Mouse (Mus musculus) embryonic facial prominence, embryonic 15.5 days (tissue): ENCODE measurements around the gene Tmem259. TPM values are rescaled to one million over a fixed set of nuclear protein-coding genes. Genes with fewer than 3 reads are reported as not detected.
A peak's percentile ranks its signal among the peaks of the same experiment; 100 is the strongest.

Experiments used
- ATAC-seq: fragments of 200-750 bp; cut with Nextera tagmentation; 2 replicates; pipeline ENCODE4 v1.8.0; 2017; ENCODE audit warnings: low read depth, moderate TSS enrichment; ENCODE audit not compliant: insufficient number of reproducible peaks, low FRiP score, low TSS enrichment
- H3K27ac ChIP-seq: fragments of 300-500 bp; sonication (generic); replicated peaks from 2 replicates; pipeline ENCODE4 v1.5.1; 2015; ENCODE audit warnings: mild to moderate bottlenecking, inconsistent platforms
- H3K27me3 ChIP-seq: fragments of 300-500 bp; sonication (generic); 2 replicates; pipeline ENCODE4 v1.6.1; 2015; ENCODE audit warnings: inconsistent platforms
- H3K36me3 ChIP-seq: fragments of 300-500 bp; sonication (generic); 2 replicates; pipeline ENCODE4 v1.6.1; 2015; ENCODE audit warnings: mild to moderate bottlenecking, inconsistent platforms
- H3K4me1 ChIP-seq: fragments of 300-500 bp; sonication (generic); 2 replicates; pipeline ENCODE4 v1.6.1; 2015; ENCODE audit warnings: inconsistent platforms
- H3K4me2 ChIP-seq: fragments of 300-500 bp; sonication (generic); replicated peaks from 2 replicates; pipeline ENCODE4 v1.6.1; 2015; ENCODE audit warnings: mild to moderate bottlenecking, inconsistent platforms
- H3K4me3 ChIP-seq: fragments of 300-500 bp; sonication (generic); replicated peaks from 2 replicates; pipeline ENCODE4 v1.5.1; 2015; ENCODE audit warnings: mild to moderate bottlenecking, inconsistent platforms
- H3K9ac ChIP-seq: fragments of 300-500 bp; sonication (generic); 2 replicates; pipeline ENCODE4 v1.6.1; 2015; ENCODE audit warnings: inconsistent platforms
- H3K9me3 ChIP-seq: fragments of 300-500 bp; sonication (generic); replicated peaks from 2 replicates; pipeline ENCODE4 v1.6.1; 2016; ENCODE audit warnings: inconsistent platforms
- WGBS: fragments of 180-500 bp; shearing (Covaris S2); methylation state at CpG from one replicate; pipeline ENCODE4 v1.1.7; 2015; 5-methylcytosine and 5-hydroxymethylcytosine counted together
- polyA plus RNA-seq: library from polyadenylated mRNA; unstranded; fragments of >200 nt; fragmentation: Nextera tagmentation; extraction: Ambion mirVana; gene quantifications from 2 replicates; pipeline ENCODE4 v1.2.1, GENCODE M21; 2015

The Tmem259 gene
- polyA plus RNA-seq, 1 experiment from 2014 or later: 23.9 TPM

DNA sequence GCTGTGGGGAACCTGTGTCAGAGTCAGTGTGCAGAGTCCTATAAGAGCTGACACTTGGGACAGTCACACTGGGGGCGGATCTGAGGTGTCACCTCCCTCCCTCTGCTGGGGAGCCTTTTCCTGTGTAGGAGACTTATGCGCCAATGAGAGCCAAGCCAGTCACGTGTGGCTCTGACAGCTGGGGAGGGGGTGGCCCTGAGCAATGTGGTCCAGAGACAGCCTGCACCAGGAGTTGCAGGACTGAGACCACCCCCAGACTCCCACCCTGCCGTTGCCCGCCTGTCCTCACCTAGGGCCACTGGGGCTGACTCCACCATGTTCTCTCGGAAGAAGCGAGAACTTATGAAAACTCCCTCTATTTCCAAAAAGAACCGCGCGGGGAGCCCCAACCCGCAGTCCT, 32.4 kb upstream of the Tmem259 start, which contains the start of gene Arhgap45:
Gene Arhgap45, plus strand, starts transcription at position 143 of the 400 bp plus-strand sequence.
- 70% methylated on average over 11 of the region's 11 CpGs for WGBS
- H3K4me3 ChIP-seq: no peak within 1 kb of the TSS
- no peak within 1 kb of the TSS for H3K9ac ChIP-seq
- no peak for ATAC-seq
- H3K36me3 ChIP-seq: peaks cover 3% of the 10 kb centered on the region; the same call in 1 of the 2 replicates
- H3K27me3 ChIP-seq: peaks cover 45% of the 10 kb centered on the region
- H3K4me1 ChIP-seq: peaks cover 28% of the 10 kb centered on the region
- no peaks in the 10 kb centered on the region for H3K9me3 ChIP-seq
- no peak within 1 kb of the TSS for H3K4me2 ChIP-seq
- no peak within 1 kb of the TSS for H3K27ac ChIP-seq

- peaks cover 7% of the 10 kb centered on the region for H3K9me3 ChIP-seq
- no peak overlapping the region for H3K9ac ChIP-seq
- no peak overlapping the region for H3K4me2 ChIP-seq
- 72% methylated on average over 10 of the region's 10 CpGs for WGBS
- no peak for ATAC-seq
- peaks cover 26% of the 10 kb centered on the region for H3K4me1 ChIP-seq
- H3K4me3 ChIP-seq: no peak overlapping the region
- H3K36me3 ChIP-seq: peaks cover 13% of the 10 kb centered on the region
- no peak overlapping the region for H3K27ac ChIP-seq
- peaks cover 45% of the 10 kb centered on the region for H3K27me3 ChIP-seq
These were observed 31.5 kb upstream of the Tmem259 start for GRCm38 (mm10) chr10:80015583-80015982.

- WGBS: 15% methylated on average over 28 of the region's 28 CpGs
These were observed 30.6 kb upstream of the Tmem259 start for GRCm38 (mm10) chr10:80014484-80015290.

GRCm38 (mm10) chr10:80013609-80014008, 29.5 kb upstream of the Tmem259 start:
- Histone ChIP-seq H3K4me3 (no peak overlapping the region), H3K27ac (no peak overlapping the region), H3K9ac (no peak overlapping the region), H3K27me3 (peaks cover 40% of the 10 kb centered on the region), H3K36me3 (peaks cover 28% of the 10 kb centered on the region), H3K9me3 (peaks cover 9% of the 10 kb centered on the region), H3K4me1 (peaks cover 7% of the 10 kb centered on the region), H3K4me2 (no peak overlapping the region)
- ATAC-seq: no peak
- 27% methylated on average over 25 of the region's 25 CpGs for WGBS

More at GRCm38 (mm10) chr10:80014484-80015290, 30.6 kb upstream of the Tmem259 start:
- no peak overlapping the region for H3K4me2 ChIP-seq
- H3K9ac ChIP-seq: no peak overlapping the region
- H3K4me3 ChIP-seq: no peak overlapping the region
- H3K9me3 ChIP-seq: peaks cover 9% of the 10 kb centered on the region
- no peak overlapping the region for H3K27ac ChIP-seq
- H3K36me3 ChIP-seq: peaks cover 21% of the 10 kb centered on the region
- ATAC-seq: 0 out of 2 replicates have a peak, but pooled peaks have one; percentile 9
- H3K4me1 ChIP-seq: peaks cover 18% of the 10 kb centered on the region
- H3K27me3 ChIP-seq: peaks cover 44% of the 10 kb centered on the region

DNA sequence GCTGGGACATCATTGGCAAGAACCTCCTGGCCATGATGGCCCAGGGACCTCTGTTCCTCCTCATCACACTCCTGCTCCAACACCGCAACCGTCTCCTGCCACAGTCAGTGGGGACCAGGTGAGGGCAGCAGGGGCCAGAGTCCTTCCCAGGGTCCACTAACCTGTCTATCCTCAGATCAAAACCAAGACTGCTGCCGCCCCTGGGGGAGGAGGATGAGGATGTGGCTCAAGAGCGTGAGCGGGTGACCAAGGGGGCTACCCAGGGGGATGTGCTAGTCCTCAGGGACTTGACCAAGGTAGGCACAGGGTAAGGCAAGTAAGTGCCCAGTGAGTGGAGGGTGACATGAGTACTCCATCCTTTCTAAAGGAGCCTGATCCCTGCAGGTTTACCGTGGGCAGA, 27.6 kb upstream of the Tmem259 start:
- H3K27me3 ChIP-seq: peaks cover 40% of the 10 kb centered on the region
- no peak for ATAC-seq
- peaks cover 5% of the 10 kb centered on the region; the same call in 1 of the 2 replicates for H3K4me1 ChIP-seq
- H3K9me3 ChIP-seq: peaks cover 9% of the 10 kb centered on the region
- no peak overlapping the region for H3K27ac ChIP-seq
- 84% methylated on average over 6 of the region's 6 CpGs for WGBS
- no peak overlapping the region for H3K9ac ChIP-seq
- peaks cover 28% of the 10 kb centered on the region for H3K36me3 ChIP-seq
- H3K4me2 ChIP-seq: no peak overlapping the region
- H3K4me3 ChIP-seq: no peak overlapping the region

DNA sequence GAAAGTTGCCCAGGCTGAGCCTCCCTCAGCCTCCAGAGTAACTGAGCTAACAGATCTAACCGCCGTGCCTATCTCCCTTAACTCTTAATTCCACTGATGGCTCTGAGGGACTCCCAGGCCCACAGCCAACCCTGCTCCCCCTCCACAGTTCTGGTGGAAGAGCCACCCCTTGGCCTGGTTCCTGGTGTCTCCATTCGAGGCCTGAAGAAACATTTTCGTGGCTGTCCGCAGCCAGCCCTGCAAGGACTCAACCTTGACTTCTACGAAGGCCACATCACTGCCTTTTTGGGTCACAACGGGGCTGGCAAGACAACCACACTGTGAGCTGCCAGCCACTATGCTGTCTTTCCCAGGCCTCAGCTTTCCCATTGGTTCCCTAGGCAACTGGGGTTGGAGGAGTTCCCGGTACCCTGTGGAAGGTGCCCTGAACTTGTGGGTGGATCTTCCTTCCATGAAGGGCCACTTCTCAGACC, 20.1 kb upstream of the Tmem259 start:
- Histone ChIP-seq H3K27ac (no peak overlapping the region), H3K27me3 (no peaks in the 10 kb centered on the region), H3K4me3 (no peak overlapping the region), H3K9ac (no peak overlapping the region), H3K4me2 (no peak overlapping the region), H3K9me3 (no peaks in the 10 kb centered on the region), H3K4me1 (peaks cover 23% of the 10 kb centered on the region), H3K36me3 (0 out of 2 replicates have a peak, but pooled peaks cover 3% of the 10 kb centered on the region)
- WGBS: 83% methylated on average over 8 of the region's 8 CpGs
- no peak for ATAC-seq

DNA sequence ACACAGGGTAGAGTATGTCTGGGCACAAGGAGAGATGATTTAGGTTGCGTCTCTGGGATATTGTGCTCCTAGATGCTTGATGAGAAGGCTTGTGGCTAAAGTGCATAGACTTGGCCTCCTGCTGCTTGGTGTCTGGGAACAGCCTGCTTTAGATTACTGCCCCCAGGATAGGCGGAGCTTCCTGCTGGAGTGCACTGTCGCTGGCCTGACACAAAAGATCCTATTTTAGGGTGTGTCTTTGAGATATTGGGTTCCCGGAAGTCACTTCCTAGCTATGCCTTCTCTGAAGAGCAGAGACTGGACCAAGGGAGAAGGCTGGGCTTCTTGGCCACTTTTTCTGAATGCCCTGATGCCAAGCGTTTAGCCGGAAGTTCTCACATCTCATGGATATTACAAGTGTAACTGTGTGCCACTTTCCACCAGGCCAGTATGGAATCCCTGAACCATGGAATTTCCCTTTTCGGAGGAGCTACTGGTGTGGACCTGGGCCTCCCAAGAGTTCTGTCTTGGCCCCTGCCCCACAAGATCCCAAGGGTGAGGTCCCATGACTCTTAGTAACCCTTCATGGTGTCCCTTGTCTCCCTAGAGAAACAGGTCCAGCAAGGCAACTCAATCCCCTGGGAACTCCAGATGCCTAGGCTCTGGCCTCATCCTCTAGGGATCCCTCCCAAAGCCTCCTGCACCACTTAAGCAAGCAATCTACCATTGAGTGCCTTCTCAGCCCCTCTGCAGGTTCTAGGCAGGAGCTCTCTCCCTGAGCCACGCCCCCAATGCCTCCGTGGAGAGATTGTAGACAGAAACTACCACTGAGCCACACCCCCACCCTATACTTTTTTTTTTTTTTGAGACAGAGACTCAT, 19.5 kb upstream of the Tmem259 start:
- no peaks in the 10 kb centered on the region for H3K36me3 ChIP-seq
- no peaks in the 10 kb centered on the region for H3K27me3 ChIP-seq
- H3K9ac ChIP-seq: no peak overlapping the region
- no peak for ATAC-seq
- peak overlapping the region; percentile 63 for H3K27ac ChIP-seq
- peaks cover 23% of the 10 kb centered on the region for H3K4me1 ChIP-seq
- 52% methylated on average over 9 of the region's 9 CpGs for WGBS
- H3K4me2 ChIP-seq: no peak overlapping the region
- no peak overlapping the region for H3K4me3 ChIP-seq
- no peaks in the 10 kb centered on the region for H3K9me3 ChIP-seq

DNA sequence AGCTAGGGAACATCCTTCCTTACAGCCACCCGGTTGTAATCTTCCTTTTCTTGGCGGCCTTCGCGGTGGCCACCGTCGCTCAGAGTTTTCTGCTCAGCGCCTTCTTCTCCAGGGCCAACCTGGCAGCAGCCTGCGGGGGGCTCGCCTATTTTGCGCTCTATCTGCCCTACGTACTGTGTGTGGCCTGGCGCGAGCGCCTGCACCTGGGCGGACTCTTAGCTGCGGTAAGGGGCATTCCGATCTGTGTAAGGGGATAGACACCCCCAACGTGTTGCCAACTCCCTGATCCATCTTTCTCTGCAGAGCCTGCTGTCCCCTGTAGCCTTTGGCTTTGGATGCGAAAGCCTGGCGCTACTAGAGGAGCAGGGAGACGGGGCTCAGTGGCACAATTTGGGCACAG, 18.7 kb upstream of the Tmem259 start:
- no peak overlapping the region for H3K9ac ChIP-seq
- no peaks in the 10 kb centered on the region for H3K27me3 ChIP-seq
- 27% methylated on average over 21 of the region's 21 CpGs for WGBS

GRCm38 (mm10) chr10:80001945-80002344, 17.8 kb upstream of the Tmem259 start:
- WGBS: 75% methylated on average over 9 of the region's 9 CpGs
- Histone ChIP-seq H3K4me1 (peaks cover 38% of the 10 kb centered on the region), H3K9me3 (no peaks in the 10 kb centered on the region), H3K27ac (peak overlapping the region; percentile 44; the same call in 1 of the 2 replicates), H3K4me3 (no peak overlapping the region), H3K9ac (no peak overlapping the region), H3K36me3 (no peaks in the 10 kb centered on the region), H3K27me3 (no peaks in the 10 kb centered on the region), H3K4me2 (no peak overlapping the region)
- no peak for ATAC-seq

More for the DNA sequence above, 18.7 kb upstream of the Tmem259 start:
- Histone ChIP-seq H3K27ac (0 out of 2 replicates have a peak overlapping the region, but pooled peaks have one; percentile 5), H3K4me1 (peaks cover 29% of the 10 kb centered on the region), H3K9me3 (no peaks in the 10 kb centered on the region), H3K36me3 (no peaks in the 10 kb centered on the region), H3K4me2 (no peak overlapping the region), H3K4me3 (no peak overlapping the region)
- no peak for ATAC-seq

- Histone ChIP-seq H3K27ac (no peak overlapping the region), H3K9me3 (no peaks in the 10 kb centered on the region), H3K9ac (no peak overlapping the region), H3K4me3 (peak overlapping the region; percentile 54), H3K4me2 (peak overlapping the region; percentile 88), H3K4me1 (peaks cover 35% of the 10 kb centered on the region), H3K27me3 (no peaks in the 10 kb centered on the region), H3K36me3 (peaks cover 31% of the 10 kb centered on the region)
- no peak for ATAC-seq
- WGBS: 12% methylated on average over 15 of the region's 15 CpGs
These were observed 13.7 kb upstream of the Tmem259 start for GRCm38 (mm10) chr10:79997819-79998218.
